Mouse (Mus musculus): ENCODE results near the gene Scamp3. TPM values are rescaled to one million over a fixed set of nuclear protein-coding genes. Genes with fewer than 3 reads are reported as not detected.
A peak's percentile ranks its signal among the peaks of the same experiment; 100 is the strongest.

Scamp3 gene
- total and polyA plus RNA-seq, 3 experiments: 4.5 to 72.7 (median 12.5) TPM

DNA sequence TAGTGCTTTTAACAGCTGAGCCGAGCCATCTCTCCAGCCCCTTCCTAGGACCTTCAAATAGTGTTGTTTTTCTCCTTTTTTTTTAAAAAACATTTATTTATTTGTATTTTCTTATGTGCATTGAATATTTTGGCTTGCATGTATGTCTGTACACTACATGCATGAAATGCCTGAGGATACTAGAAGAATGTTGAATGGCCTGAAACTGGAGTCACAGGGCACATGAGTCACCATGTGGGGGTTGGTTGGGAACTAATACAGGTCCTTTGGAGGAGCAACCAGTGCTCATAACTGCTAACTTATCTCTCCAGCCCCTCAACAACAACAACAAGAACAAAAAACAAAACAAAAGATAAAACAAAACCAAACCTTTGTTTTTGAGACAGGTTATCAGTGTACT, 14.2 kb upstream of the Scamp3 start:
- dilution Hi-C loops (cut with MboI; ENCODE audit: extremely low pct_ligation_motif_present, extremely low pct_unique_long_range_greater_than_20kb, low sequenced_read_pairs) (no loop called here), in situ Hi-C loops (cut with MboI; ENCODE audit: low pct_ligation_motif_present, low pct_unique_long_range_greater_than_20kb, low sequenced_read_pairs) (no loop called here)
- no peak overlapping the region for H3K9ac ChIP-seq (ENCODE audit: insufficient read depth, low read depth)
- no peaks in the 10 kb centered on the region for H3K9me3 ChIP-seq (replicated peaks; ENCODE audit: low read length)
- peaks cover 8 to 47% of the 10 kb centered on the region in 2 experiments for H3K4me1 ChIP-seq (ENCODE audit: control insufficient read depth in 1 of 2, insufficient read depth in 2 of 2)
- peaks cover 14 to 19% of the 10 kb centered on the region in 2 experiments for H3K36me3 ChIP-seq (replicated peaks in 1 of 2; ENCODE audit: control insufficient read depth in 1 of 2, insufficient read depth in 1 of 2, low read length in 1 of 2)
- no peak for TF ChIP-seq ETS1 (conservative IDR thresholded peaks at IDR 0.05; ENCODE audit: low read depth, low read length)
- no peak for TF ChIP-seq ZNF384 (IDR thresholded peaks at IDR 0.05; ENCODE audit: low read depth, low read length)
- 0 out of 2 replicates have a peak, but pooled peaks have one; percentile 51 for TF ChIP-seq SIN3A (IDR thresholded peaks at IDR 0.05; ENCODE audit: low read length)
- TF ChIP-seq GABPA (IDR thresholded peaks at IDR 0.05; ENCODE audit: insufficient replicate concordance, low read depth, low read length): no peak
- no peaks in the 10 kb centered on the region for H3K27me3 ChIP-seq (replicated peaks)
- no peak overlapping the region for H3K4me3 ChIP-seq (replicated peaks in 1 of 3; ENCODE audit: low read depth in 2 of 3, low read length in 2 of 3, poor library complexity in 1 of 3)
- peak; percentile 22 for DNase-seq (ENCODE audit: extremely low read depth)
- no peak overlapping the region for H3K27ac ChIP-seq (ENCODE audit: insufficient read depth, low read depth)
- H3K4me2 ChIP-seq (ENCODE audit: insufficient read depth, low read depth, poor library complexity, severe bottlenecking): no peak overlapping the region
- peaks cover 22% of the 10 kb centered on the region for H3K79me2 ChIP-seq (replicated peaks; ENCODE audit: control insufficient read depth, extremely low read depth, insufficient read depth, poor library complexity, severe bottlenecking)

DNA sequence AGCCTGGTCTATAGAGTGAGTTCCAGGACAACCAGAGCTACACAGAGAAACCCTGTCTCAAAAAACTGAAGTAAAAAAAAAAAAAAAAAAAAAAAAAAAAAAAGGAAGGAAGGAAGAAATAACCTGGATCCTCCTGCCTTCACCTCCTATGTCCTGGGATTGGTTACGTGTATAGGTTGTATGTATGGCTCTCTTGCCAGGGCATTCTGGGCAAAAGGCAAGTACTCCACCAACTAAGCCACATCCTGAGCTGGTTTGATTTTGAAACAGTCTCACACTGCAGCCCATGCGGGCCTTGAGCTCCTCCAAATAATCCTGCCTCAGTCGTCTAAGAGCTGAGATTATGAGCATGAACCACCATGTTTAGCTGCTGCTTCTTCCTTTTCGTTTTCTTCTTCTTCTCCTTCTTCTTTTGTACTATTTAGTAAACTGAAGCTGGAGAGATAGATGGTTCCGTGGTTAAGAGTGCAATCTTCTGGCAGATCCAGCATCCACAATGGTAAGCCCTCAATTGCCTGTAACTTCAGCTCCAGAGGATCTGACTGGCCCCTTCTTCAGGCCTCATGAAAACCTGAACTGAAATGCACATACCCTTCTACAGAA, 13.5 kb upstream of the Scamp3 start:
- TF ChIP-seq NRF1 (IDR thresholded peaks at IDR 0.05; ENCODE audit: low read depth, low read length): no peak
- TF ChIP-seq SIN3A (IDR thresholded peaks at IDR 0.05; ENCODE audit: low read length): 0 out of 2 replicates have a peak, but pooled peaks have one; percentile 28
- TF ChIP-seq ZNF384 (IDR thresholded peaks at IDR 0.05; ENCODE audit: low read depth, low read length): peak; percentile 82
- no peak for TF ChIP-seq PAX5 (IDR thresholded peaks at IDR 0.05; ENCODE audit: low read length)
- no peak for TF ChIP-seq SMC3 (IDR thresholded peaks at IDR 0.05; ENCODE audit: low read depth, low read length)
- TF ChIP-seq ZKSCAN1 (IDR thresholded peaks at IDR 0.05; ENCODE audit: borderline replicate concordance, low read depth, low read length): no peak
- no peak for TF ChIP-seq RCOR1 (conservative IDR thresholded peaks at IDR 0.05; ENCODE audit: low read depth, low read length)
- 0 out of 2 replicates have a peak, but pooled peaks have one; percentile 21 for TF ChIP-seq POLR2A (IDR thresholded peaks at IDR 0.05; ENCODE audit: low read depth, low read length)
- TF ChIP-seq MAZ (IDR thresholded peaks at IDR 0.05; ENCODE audit: low read depth, low read length): no peak
- TF ChIP-seq HCFC1 (IDR thresholded peaks at IDR 0.05; ENCODE audit: low read depth, low read length): no peak
- no peak for TF ChIP-seq MXI1 (IDR thresholded peaks at IDR 0.05; ENCODE audit: low read depth, low read length)
- TF ChIP-seq MYC (IDR thresholded peaks at IDR 0.05; ENCODE audit: low read depth, low read length): no peak
- TF ChIP-seq MEF2A (IDR thresholded peaks at IDR 0.05; ENCODE audit: borderline replicate concordance, low read depth, low read length): no peak
- Histone ChIP-seq H3K36me3 (replicated peaks in 1 of 2; ENCODE audit: control insufficient read depth in 1 of 2, insufficient read depth in 1 of 2, low read length in 1 of 2) (peaks cover 20 to 25% of the 10 kb centered on the region in 2 experiments), H3K4me1 (ENCODE audit: control insufficient read depth in 1 of 2, insufficient read depth in 2 of 2) (peaks cover 8 to 41% of the 10 kb centered on the region in 2 experiments), H3K79me2 (replicated peaks; ENCODE audit: control insufficient read depth, extremely low read depth, insufficient read depth, poor library complexity, severe bottlenecking) (peaks cover 22% of the 10 kb centered on the region), H3K4me3 (replicated peaks in 1 of 3; ENCODE audit: low read depth in 2 of 3, low read length in 2 of 3, poor library complexity in 1 of 3) (peak overlapping the region; percentile 42 to 84 (median 81)), H3K27me3 (replicated peaks) (no peaks in the 10 kb centered on the region), H3K4me2 (ENCODE audit: insufficient read depth, low read depth, poor library complexity, severe bottlenecking) (peak overlapping the region; percentile 95), H3K9ac (ENCODE audit: insufficient read depth, low read depth) (peak overlapping the region; percentile 84), H3K27ac (ENCODE audit: insufficient read depth, low read depth) (peak overlapping the region; percentile 38; the same call in 1 of the 2 replicates), H3K9me3 (replicated peaks; ENCODE audit: low read length) (no peaks in the 10 kb centered on the region)
- dilution Hi-C loops (cut with MboI; ENCODE audit: extremely low pct_ligation_motif_present, extremely low pct_unique_long_range_greater_than_20kb, low sequenced_read_pairs) (no loop called here), in situ Hi-C loops (cut with MboI; ENCODE audit: low pct_ligation_motif_present, low pct_unique_long_range_greater_than_20kb, low sequenced_read_pairs) (no loop called here)
- DNase-seq (ENCODE audit: extremely low read depth): peak; percentile 27
